Mouse (Mus musculus): ENCODE measurements around the gene Atp6v1c2.
A peak's percentile ranks its signal among the peaks of the same experiment; 100 is the strongest.

The Atp6v1c2 gene

GRCm38 (mm10) chr12:17256905-17257304, 72.3 kb downstream of the Atp6v1c2 start:
- DNase-seq (ENCODE audit: low spot score): peak; percentile 53

DNA sequence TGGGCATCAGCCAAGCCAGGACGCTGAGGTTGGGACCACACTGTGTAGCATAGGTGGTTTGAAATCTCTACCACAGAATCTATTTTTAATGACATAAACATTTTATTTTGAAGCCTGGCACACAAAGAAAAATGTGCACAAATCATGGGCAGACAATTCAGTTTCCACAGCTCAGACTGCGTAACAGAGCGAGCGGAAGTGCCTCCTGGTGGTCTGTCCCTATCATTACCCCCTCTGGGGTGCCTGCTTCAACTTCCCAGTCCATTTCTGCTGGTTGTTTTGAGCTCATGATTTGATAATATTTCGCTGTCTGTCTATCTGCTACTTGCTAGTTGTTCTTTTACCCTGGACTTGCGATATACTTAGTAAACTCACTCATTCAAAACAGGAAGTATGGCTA, 73.6 kb downstream of the Atp6v1c2 start:
- no peak for DNase-seq (ENCODE audit: low spot score)

DNA sequence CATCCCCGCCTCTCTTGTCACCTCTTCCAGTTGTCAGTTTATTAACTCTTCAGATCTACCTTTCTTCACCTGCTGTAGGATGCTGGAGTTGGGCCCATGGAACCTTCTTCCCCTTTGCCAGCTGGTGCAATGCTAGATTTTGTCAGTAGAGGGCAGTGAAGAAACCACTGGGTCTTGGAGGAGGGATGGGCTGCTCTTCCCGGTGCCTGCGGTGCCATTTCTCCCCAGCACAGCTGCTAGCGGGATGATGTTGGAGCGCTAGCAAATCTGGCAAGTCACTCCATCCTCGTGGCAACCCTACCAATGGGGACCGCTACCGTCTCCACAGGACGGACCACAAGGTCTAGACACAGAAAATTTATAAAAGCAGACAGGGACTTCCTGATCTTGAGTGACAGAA, 76.1 kb downstream of the Atp6v1c2 start:
- DNase-seq (ENCODE audit: low spot score): peak; percentile 29

- DNase-seq (ENCODE audit: low spot score): no peak
Observed at GRCm38 (mm10) chr12:17250962-17251361, 78.2 kb downstream of the Atp6v1c2 start.

DNA sequence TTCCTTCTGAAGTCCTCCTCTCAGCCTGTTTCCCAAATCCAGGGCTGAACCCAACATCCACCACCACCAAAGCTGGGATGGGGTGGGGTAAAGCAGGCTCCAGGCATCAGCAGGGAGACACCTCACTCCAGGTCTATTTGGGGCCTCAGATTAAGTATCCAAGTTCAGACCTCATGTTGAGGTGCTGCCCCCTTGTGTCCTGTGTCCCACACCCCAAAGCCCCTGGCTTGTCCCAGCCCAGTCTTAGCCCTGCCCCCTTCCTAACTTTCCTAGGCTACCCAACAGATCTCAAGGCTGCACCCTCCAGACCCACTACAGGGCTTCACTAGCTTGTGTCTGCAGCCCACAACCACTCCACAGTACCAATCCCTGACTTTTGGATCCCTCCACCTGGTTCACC, 87.1 kb downstream of the Atp6v1c2 start:
- no peak for DNase-seq (ENCODE audit: low spot score)

DNA sequence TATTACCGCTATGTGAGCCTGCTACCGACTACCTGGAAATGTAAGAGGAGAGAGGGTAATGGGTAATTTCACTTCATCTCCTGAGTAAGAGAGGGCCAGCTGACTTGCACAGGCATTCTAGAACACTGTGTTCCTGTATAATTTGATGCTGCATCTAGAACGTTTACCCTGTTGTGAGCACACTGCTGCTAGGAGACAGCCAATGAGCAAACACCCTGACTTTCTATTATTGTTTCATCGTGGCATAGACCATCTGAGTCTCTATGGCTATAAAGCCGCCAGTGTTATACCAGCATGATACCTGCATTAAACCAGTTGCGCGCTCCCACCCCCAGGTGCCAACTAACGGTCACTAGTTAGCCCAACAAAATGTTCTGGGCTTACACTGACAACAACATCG, 87.5 kb downstream of the Atp6v1c2 start:
- no peak for DNase-seq (ENCODE audit: low spot score)

DNA sequence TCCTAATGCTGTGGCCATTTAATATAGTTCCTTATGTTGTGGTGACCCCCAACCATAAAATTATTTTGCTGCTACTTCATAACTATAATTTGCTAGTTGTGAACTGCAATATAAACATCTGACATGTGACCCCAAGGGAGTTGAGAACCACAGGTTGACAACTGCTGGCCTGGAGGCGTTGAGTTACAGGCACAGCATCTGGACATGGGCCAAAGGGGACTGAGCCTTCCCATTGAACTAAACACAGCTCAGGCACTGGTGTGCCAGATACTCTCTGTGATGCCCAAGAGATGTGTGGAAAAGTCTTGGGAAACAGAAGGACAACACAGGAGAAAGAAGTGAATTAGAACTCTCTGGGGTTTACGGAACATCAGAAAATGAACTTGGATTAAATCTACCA, 88.1 kb downstream of the Atp6v1c2 start:
- DNase-seq (ENCODE audit: low spot score): no peak

DNA sequence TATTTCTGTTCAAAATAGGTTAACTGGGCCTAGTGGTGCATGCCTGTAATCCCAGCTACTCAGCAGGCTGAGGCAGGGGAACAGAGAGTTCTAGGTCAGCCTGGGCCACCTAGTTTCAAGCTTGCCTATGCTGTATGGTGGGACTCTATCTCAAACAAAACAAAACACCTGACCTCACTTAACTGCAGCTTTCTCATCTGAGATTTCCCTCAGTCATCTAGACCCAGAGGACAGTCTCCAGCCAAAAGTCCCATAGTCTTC, 89.8 kb downstream of the Atp6v1c2 start:
- no peak for DNase-seq (ENCODE audit: low spot score)

GRCm38 (mm10) chr12:17238588-17239427, 90.4 kb downstream of the Atp6v1c2 start:
- no peak for DNase-seq (ENCODE audit: low spot score)

GRCm38 (mm10) chr12:17235535-17236313, 93.4 kb downstream of the Atp6v1c2 start:
- DNase-seq (ENCODE audit: low spot score): no peak

All from testis, postnatal 14 days (tissue).